Mouse (Mus musculus): ENCODE measurements around the gene Zfp385a.

Zfp385a gene

DNA sequence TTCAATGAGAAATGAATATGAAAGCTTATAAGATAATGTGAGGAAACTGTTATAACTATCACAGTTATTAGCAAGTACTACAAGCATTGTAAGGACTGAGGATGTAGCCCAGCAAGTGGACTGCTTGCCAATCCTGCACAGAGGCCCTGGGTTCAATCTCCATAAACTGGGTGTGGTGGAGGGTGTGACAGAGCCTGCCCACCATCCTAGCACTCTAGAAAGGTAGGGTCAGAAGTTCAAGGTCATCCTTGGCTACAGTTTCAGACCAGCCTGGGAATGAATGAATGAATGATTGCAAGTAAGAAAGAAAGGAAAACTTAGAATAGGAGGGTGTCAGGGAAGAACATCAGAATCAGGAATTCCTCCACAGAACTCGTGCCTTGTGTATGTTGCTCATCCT lies 23.9 kb upstream of the Zfp385a start:
- no peak for DNase-seq (ENCODE audit: low spot score in 2 of 2)

- DNase-seq (ENCODE audit: low spot score in 2 of 2): no peak
Measured at GRCm38 (mm10) chr15:103362950-103363349, 23.1 kb upstream of the Zfp385a start.

- no peak for DNase-seq (ENCODE audit: low spot score in 2 of 2)
Measured at GRCm38 (mm10) chr15:103362333-103362732, 22.4 kb upstream of the Zfp385a start.

DNA sequence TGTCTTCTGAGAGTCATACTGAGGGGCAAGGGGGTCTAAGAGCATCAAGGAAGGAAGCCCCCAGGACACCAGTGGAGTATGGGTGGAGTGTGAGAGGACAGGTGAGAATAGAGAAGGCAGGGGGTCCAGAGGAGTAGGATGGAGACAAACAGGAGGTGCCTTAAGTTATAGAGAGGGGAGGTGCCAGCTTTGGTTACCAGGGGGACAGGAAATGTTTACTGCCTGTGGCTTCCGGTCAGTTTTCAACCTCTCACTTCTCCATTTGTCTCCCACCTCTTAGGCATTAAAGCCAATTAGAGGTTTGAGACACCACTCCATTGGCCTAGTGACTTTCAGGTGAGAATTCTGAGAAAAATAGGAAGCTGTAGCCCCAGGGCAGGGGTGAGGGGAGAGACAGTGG lies 21.4 kb upstream of the Zfp385a start:
- no peak for DNase-seq (ENCODE audit: low spot score in 2 of 2)

- DNase-seq (ENCODE audit: low spot score in 2 of 2): no peak
Measured at GRCm38 (mm10) chr15:103359869-103360602, 20.1 kb upstream of the Zfp385a start.

DNA sequence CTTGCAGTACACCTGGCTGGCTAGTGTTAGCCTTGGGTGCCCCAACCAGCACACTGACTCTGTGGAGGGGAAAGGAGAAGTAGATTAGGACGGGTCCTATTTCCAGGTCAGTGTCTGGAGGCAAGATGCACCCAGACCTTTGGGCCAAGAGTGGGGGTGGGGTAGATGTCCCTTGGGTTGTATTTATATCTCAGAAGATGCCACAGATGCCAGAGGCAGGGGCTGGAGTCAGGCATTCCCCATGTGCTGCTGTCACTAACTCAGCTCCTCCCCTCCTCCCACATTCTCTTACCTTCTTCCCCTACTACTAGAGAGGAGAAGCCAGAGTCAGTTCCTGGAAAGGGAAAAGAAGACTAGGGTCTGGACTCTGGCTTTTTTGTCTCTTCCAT lies 19.2 kb upstream of the Zfp385a start:
- no peak for DNase-seq (ENCODE audit: low spot score in 2 of 2)

DNA sequence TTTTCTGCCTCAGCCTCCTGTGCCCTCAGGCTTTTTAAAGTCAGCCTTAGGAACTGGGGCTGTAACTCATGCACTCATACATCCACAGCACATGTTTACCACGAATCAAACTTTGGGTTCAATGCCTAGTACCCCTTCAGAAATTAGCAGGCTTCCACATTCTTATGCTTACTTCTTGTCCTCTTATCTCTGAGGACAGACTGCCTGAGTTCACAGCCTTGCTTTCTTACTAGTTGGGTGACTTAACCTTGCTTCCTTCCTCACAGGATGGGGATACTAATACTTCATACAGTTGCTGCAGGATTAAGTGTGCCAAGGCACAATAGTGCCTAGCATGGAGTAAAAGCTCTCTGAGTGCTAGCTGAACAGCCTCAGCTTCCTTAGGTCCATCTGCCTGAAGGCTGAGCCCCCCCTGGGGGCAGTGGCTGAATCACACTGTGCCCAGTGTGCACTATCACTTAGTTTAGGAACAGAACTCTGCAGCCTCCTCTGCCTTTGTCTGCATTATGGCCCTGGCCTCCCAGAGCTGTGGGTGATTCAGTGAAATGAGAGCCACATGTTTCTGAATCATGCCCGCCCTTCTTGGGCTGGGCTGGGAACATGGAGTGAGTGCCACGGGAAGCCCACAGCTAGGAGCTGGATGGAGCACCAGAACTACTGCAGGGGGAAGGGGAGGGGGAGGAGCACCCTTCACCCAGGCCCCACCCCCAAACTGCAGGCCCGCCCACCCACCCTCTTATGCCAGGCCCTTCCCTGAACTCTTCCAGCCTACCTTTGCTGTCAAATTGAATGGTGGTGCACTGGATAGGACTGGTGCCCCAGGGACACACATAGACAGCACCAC lies 18.6 kb upstream of the Zfp385a start:
- no peak for DNase-seq (ENCODE audit: low spot score in 2 of 2)

DNA sequence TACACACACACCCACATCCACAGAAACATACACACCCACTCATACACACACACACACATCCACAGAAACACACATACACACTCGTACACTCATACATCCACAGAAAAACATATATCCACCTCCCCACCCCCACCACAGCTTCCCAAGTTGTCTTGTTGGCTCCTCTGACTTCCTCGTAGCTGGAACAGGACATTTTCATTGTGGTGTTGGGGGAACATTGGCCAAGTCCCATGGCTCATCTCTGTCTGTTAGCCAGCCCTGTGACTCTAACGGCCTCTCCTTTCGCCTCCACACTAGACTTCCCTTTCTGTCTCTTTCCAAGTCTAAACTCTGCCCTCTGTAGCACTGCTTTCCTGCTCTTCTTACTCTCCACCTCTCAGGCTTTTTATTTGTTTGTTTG lies 17.9 kb upstream of the Zfp385a start:
- DNase-seq (ENCODE audit: low spot score in 2 of 2): no peak

GRCm38 (mm10) chr15:103356130-103356529 lies 16.2 kb upstream of the Zfp385a start:
- DNase-seq (ENCODE audit: low spot score in 2 of 2): no peak

GRCm38 (mm10) chr15:103355420-103355819 lies 15.5 kb upstream of the Zfp385a start:
- DNase-seq (ENCODE audit: low spot score in 2 of 2): no peak

- DNase-seq (ENCODE audit: low spot score in 2 of 2): no peak
Measured at GRCm38 (mm10) chr15:103354690-103355089, 14.8 kb upstream of the Zfp385a start.

DNA sequence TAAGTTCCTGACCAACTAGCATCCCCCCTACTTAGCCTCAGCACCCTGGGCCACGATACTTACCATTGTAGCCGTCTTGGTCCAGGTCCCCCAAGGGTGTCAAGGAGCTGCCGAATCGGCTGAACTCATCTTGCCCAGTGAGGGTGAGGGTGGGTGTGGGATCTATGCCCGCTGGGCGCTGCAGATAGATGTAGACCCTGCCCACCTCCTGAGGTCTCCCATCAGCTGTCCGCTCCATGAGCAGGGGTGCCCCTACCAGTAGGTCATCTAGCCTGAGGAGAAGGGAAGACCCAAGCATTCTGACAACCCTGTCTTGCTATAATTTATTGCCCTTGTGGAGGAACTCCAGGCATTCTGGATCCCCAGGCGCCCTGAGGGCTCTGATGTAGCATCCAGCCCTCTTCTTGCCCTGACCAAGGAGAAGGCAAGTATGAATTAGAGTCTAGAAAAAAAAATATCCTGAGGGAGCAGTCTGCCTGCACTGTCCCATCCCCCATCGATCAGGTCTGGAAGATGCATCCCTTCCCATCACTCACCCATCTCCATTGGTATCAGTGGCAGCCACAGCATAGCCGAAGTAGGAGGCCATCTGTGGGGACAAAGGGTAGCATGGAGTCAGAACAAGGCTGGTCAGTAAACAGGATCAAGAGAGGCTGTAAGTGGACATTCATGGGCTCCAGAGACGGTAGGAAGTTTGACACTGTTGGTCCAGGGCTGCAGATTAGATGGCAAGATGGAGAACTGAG lies 13.8 kb upstream of the Zfp385a start:
- DNase-seq (ENCODE audit: low spot score in 2 of 2): no peak

DNA sequence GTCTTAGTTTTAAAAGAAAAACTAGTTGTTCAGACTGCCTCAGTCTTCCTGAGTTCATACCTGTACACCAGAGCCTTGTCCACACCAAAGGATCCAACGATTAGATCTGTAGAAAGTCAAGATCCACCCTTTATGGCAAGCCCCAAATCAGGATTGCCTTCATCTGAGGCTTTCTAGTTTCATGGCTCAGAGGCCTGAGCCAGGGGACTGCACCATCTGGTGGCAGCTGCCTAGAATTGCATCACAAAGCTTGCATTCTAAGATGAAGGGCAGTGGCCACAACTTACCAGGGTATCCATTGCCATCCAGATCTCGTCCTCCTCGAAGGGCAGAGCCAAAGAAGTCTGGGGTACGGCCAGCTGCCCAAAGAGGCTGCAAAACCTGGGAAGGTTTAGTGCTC lies 13.0 kb upstream of the Zfp385a start:
- DNase-seq (ENCODE audit: low spot score in 2 of 2): peak in 1 of 2 experiments; percentile 36

DNA sequence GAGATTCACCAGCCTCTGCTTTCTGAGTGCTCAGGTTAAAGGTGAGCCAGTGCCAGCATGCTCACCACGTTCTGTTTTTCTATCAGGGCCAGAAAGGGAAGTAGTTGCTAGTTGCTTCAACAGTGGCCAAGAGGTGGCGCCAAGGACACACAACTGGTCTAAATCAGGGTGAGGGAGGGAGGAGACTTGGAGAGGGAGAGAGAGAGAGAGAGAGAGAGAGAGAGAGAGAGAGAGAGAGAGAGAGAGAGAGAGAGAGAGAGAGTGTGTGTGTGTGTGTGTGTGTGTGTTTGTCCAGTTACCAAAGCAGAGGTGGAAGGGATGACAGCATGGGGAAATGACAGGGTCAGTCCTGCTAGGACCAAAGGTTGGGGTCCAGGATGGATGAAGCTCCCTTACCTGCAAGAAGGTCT lies 7.4 kb upstream of the Zfp385a start:
- DNase-seq (ENCODE audit: low spot score in 2 of 2): no peak

GRCm38 (mm10) chr15:103345789-103346188 lies 5.9 kb upstream of the Zfp385a start:
- DNase-seq (ENCODE audit: low spot score in 2 of 2): no peak

DNA sequence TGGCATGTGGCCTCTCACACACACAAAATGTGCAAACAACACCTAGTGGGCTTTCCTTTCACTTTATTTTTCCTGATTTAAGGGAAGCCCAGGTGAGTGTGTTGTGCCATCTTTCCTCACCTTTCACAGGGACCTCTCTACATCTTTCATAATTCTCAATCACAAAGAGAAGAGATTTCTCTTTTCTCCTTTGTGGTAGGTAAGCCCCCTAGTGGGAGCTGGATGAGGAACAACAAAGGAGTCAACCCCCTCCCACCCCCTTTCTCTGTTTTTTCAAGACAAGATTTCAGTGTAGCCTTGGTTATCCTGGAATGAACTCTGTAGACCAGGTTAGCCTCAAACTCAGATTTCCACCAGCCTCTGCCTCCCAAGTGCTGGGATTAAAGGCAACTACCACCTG lies 3.7 kb upstream of the Zfp385a start:
- DNase-seq (ENCODE audit: low spot score in 2 of 2): no peak

DNA sequence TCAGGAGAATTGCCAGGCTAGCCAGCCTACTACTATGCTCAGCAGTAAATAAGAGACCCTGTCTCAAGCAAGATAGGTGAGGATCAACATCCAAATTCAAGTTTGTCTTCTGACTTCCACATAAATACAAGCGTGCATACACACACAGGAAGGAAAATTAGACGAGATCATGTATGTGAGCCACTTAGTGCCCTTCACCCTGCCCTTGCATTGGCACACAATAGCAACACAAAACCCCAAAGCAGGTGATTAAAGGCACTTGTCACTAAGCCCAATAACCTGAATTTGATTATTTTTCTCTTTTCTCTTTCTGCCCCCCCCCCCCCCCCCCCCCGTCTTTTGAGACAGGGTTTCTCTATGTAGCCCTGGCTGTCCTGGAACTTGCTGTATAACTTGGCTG lies 3.1 kb upstream of the Zfp385a start:
- no peak for DNase-seq (ENCODE audit: low spot score in 2 of 2)

- no peak for DNase-seq (ENCODE audit: low spot score in 2 of 2)
Measured at GRCm38 (mm10) chr15:103342415-103342814, 2.5 kb upstream of the Zfp385a start.

GRCm38 (mm10) chr15:103341547-103341946 lies 1.7 kb upstream of the Zfp385a start:
- no peak for DNase-seq (ENCODE audit: low spot score in 2 of 2)

GRCm38 (mm10) chr15:103340786-103341185 lies 893 bp upstream of the Zfp385a start:
- no peak for DNase-seq (ENCODE audit: low spot score in 2 of 2)

DNA sequence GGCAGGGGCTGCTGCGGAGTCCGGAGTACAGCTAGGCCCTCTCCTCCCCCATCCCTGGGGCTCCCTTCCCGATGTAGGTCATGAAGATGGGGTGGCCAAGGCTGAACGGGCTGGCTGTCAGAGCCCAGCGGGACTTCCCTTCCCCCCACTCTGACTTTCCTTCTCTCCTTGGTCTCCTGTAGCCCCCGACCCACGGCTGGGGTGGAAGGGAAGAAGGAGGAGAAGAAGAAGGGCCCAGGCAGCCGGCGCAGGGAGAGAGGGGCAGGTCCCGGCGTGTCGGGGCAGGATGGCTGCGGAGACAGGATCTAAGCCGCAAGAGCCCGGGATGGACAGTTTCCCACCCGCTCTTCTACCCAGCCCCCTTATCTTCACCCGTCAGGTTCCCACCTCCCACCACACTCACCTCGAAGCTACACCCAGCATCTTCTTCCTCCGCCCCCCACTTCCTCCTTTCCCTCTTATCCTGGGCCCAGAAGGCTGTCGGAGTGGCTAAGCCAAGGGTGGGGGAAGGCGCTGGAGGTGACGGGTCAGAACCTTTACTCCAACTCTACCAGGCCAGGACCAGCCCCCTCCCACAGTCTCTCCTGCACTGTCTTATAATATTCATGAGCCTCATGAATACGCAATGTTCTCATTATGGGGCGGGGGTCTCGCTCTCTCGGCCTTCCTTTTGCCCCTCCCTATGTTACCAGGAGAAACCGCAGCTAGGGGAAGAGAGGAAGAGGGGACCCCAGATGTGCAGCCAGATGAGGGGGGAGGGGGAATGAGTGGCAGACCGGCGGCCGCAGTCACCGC lies 530 bp downstream of the Zfp385a start:
- DNase-seq (ENCODE audit: low spot score in 2 of 2): peak in 1 of 2 experiments; percentile 61

- DNase-seq (ENCODE audit: low spot score in 2 of 2): no peak
Measured at GRCm38 (mm10) chr15:103338829-103339165, 1.1 kb downstream of the Zfp385a start.
